Mouse (Mus musculus) olfactory bulb, adult 2 months (tissue): ENCODE data around the gene Klra2. TPM values are rescaled to one million over a fixed set of nuclear protein-coding genes. Genes with fewer than 3 reads are reported as not detected.

Source experiments
- H3K27ac ChIP-seq: fragments of 200-500 bp; 2 replicates; pipeline ENCODE4 v1.5.1; 2012; ENCODE audit warnings: low read depth, low read length; ENCODE audit not compliant: insufficient read depth
- H3K4me1 ChIP-seq: fragments of 200-500 bp; 2 replicates; pipeline ENCODE4 v1.6.1; 2012; ENCODE audit warnings: low read length; ENCODE audit not compliant: control insufficient read depth, insufficient read depth
- H3K4me3 ChIP-seq: fragments of 200-500 bp; 2 replicates; pipeline ENCODE4 v1.5.1; 2012; ENCODE audit warnings: mild to moderate bottlenecking, low read depth, low read length, moderate library complexity; ENCODE audit not compliant: insufficient read depth
- CTCF ChIP-seq: fragments of 200-500 bp; IDR thresholded peaks from 2 replicates; pipeline ENCODE4 v1.5.1; 2012; ENCODE audit warnings: low read depth, mild to moderate bottlenecking, low read length, moderate library complexity; ENCODE audit not compliant: insufficient read depth
- POLR2A ChIP-seq: fragments of 200-500 bp; IDR thresholded peaks from 2 replicates; pipeline ENCODE4 v1.6.1; 2012; ENCODE audit warnings: mild to moderate bottlenecking, low read depth, low read length, moderate library complexity; ENCODE audit not compliant: insufficient read depth
- WGBS: fragments of 180-500 bp; shearing (Covaris S2); methylation state at CpG from one replicate; pipeline ENCODE4 v1.1.7; 2018; 5-methylcytosine and 5-hydroxymethylcytosine counted together
- polyA plus RNA-seq: library from polyadenylated mRNA; stranded (reverse); fragments of >200 nt; gene quantifications from 2 replicates; pipeline ENCODE4 v1.2.4, GENCODE M21; 2012; ENCODE audit warnings: low replicate concordance; ENCODE audit not compliant: missing spikeins, insufficient read depth, insufficient read length

Gene Klra2
- polyA plus RNA-seq, 1 experiment, result not detected

GRCm38 (mm10) chr6:131270312-131270711, 23.1 kb upstream of the Klra2 start:
- TF ChIP-seq CTCF, result no peak
- TF ChIP-seq POLR2A, result no peak
- H3K4me3 ChIP-seq, result no peak overlapping the region
- WGBS, result 68% methylated on average over 1 of the region's 1 CpGs
- H3K4me1 ChIP-seq, result no peaks in the 10 kb centered on the region
- H3K27ac ChIP-seq, result no peak overlapping the region

GRCm38 (mm10) chr6:131269599-131269998, 22.4 kb upstream of the Klra2 start:
- Histone ChIP-seq H3K27ac (no peak overlapping the region), H3K4me1 (no peaks in the 10 kb centered on the region), H3K4me3 (no peak overlapping the region)
- WGBS, result 90% methylated on average over 2 of the region's 2 CpGs
- TF ChIP-seq POLR2A (no peak), CTCF (no peak)

DNA sequence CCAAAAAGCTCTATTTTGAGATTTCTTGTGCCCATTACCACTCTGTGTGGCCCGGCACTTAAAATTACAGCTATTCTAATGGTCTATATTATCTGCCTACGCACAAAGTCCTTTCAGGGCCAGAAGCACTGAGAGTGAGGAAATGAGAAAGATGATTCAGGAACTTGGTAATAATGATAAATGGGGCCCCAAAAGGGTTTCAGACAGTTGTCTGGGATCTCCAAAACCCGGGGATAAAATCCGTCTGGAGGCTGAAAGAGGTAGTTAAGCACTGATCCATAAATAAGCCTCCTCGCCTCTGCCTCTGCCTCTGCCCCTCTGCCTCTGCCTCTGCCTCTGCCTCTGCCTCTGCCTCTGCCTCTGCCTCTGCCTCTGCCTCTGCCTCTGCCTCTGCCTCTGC, 17.0 kb upstream of the Klra2 start:
- no peak overlapping the region for H3K27ac ChIP-seq
- 90% methylated on average over 5 of the region's 5 CpGs for WGBS
- H3K4me1 ChIP-seq, result no peaks in the 10 kb centered on the region
- H3K4me3 ChIP-seq, result no peak overlapping the region
- TF ChIP-seq CTCF (no peak), POLR2A (no peak)

- no peak overlapping the region for H3K4me3 ChIP-seq
Observed at GRCm38 (mm10) chr6:131262778-131263177, 15.6 kb upstream of the Klra2 start.

GRCm38 (mm10) chr6:131262009-131262408, 14.8 kb upstream of the Klra2 start:
- H3K27ac ChIP-seq, result no peak overlapping the region
- no peak for TF ChIP-seq CTCF
- no peak for TF ChIP-seq POLR2A
- no peak overlapping the region for H3K4me3 ChIP-seq
- 86% methylated on average over 3 of the region's 3 CpGs for WGBS
- no peaks in the 10 kb centered on the region for H3K4me1 ChIP-seq

More at GRCm38 (mm10) chr6:131262778-131263177, 15.6 kb upstream of the Klra2 start:
- WGBS, result 69% methylated on average over 3 of the region's 3 CpGs
- H3K27ac ChIP-seq, result no peak overlapping the region
- no peaks in the 10 kb centered on the region for H3K4me1 ChIP-seq
- TF ChIP-seq POLR2A (no peak), CTCF (no peak)

- no peaks in the 10 kb centered on the region for H3K4me1 ChIP-seq
- TF ChIP-seq CTCF (no peak), POLR2A (no peak)
- 76% methylated on average over 2 of the region's 2 CpGs for WGBS
Observed at GRCm38 (mm10) chr6:131245081-131245480, 2.1 kb downstream of the Klra2 start.

More at GRCm38 (mm10) chr6:131245081-131245480, 2.1 kb downstream of the Klra2 start:
- no peak overlapping the region for H3K27ac ChIP-seq
- H3K4me3 ChIP-seq, result no peak overlapping the region

Other genes starting within 250 kb of the Klra2 start
- not detected in 2 replicates for gene Magohb, start 45.9 kb upstream of the Klra2 start, polyA plus RNA-seq
- gene Styk1, start 106.2 kb upstream of the Klra2 start, polyA plus RNA-seq, result not detected in 2 replicates
- gene Ybx3, start 141.1 kb upstream of the Klra2 start, polyA plus RNA-seq, result not detected in 2 replicates
- not detected in 2 replicates for gene 5430401F13Rik, start 239.0 kb upstream of the Klra2 start, polyA plus RNA-seq
- gene Gm6619, start 239.0 kb upstream of the Klra2 start, polyA plus RNA-seq, result not detected in 2 replicates